Mouse (Mus musculus): ENCODE measurements around the gene Gigyf2.

The Gigyf2 gene

DNA sequence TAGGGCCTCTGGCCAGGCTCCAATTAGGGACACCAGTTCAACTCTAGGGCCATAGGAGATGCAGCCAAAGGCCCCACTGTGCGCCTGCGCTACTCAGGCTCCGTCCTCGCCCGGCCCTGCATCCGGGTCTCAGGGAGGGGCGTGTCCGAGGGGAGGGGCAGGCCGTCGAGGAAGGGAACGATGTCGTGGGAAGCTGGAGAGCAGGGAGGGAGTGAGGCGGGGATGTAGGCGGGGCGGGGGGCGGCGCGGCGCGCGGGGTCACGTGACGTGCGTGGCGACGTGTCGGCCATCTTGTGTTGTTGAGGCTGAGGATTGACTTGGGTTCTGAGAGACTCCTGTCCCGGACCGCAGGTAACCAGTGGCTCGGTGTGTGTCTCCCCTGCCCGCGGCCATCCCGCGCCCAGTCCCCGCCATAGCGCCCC lies at the start of gene Gigyf2:
TSS of gene Gigyf2 (plus strand) at position 257 of the 422 bp plus-strand sequence.
- peak; percentile 100 for DNase-seq (ENCODE audit: extremely low spot score, low spot score)

DNA sequence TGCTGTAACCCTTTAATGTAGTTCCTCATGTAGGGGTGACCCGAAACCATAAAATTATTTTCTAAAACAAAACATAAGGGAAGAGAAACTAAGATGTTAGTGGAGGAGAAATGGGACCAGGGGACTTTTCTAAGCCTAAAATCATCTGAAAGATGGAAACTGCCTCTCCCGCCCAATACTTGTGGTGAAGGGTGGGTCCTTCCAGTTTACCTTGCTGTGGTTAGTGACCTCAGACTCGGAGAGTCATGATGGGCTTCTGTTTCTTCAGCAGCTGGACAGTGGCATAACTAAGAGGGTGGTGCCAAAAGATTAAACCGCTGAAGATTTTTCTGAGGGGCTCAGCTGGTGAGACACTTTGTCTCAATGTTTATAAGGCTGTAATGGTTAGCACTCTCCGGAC lies 46.5 kb upstream of the Gigyf2 start:
- no peak for DNase-seq (ENCODE audit: extremely low spot score, low spot score)

DNA sequence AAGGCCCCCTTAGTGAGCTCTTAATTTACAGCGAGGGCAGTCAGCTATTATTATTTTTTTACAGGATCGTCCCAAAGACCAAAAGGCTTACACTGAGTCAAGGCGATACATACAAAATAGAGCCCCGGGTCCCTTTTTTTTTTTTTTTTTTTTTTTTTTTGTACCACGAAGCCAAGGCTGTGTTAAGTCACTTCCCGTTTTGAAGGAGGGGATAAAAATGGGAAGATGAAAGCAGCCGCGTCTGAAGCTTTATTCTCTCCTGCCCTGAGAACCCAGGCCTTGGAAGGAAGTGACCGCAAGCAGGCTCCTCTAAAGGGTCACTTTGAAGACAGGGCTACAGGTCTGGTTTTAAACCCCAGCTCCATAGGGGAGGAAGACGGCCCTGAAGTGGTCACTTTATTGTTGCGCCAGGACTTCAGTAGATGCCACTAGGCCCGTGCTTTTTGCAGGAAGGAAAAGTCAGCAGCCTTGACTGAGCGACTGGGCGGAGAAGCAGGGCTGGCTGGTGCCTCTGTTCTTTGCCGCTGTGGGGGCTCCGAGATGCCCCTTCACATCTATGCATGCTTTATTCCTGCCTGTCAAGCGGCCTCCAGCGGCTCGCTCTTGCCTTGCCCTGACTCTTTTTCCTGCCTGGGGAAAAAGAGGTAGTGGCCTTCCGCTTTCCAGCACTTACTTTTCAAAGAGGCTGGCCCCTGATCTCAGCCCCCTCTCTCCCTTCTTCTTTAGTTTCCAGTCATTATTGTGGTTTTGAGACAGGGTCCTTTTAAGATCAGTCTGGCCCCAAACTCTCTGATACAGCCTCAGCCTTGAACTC lies 45.0 kb upstream of the Gigyf2 start:
- peak; percentile 29 for DNase-seq (ENCODE audit: extremely low spot score, low spot score)

DNA sequence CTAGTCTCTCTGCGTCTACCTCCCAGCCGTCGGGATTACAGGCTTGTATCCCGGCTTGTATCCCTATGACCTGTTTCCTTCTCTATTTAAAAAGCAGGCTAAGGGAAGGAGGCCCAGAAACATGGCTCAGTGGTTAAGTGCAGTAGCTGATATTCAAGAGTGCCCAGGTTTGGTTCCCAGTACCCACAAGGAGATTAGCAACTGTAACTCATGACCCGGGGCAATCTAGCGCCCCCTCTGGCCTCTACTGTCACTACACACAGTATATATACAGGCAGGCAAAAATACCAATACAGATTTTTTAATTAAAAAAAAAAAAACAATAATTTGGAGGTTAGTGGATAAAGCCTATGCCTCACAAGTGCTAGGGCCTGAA lies 44.4 kb upstream of the Gigyf2 start:
- no peak for DNase-seq (ENCODE audit: extremely low spot score, low spot score)

DNA sequence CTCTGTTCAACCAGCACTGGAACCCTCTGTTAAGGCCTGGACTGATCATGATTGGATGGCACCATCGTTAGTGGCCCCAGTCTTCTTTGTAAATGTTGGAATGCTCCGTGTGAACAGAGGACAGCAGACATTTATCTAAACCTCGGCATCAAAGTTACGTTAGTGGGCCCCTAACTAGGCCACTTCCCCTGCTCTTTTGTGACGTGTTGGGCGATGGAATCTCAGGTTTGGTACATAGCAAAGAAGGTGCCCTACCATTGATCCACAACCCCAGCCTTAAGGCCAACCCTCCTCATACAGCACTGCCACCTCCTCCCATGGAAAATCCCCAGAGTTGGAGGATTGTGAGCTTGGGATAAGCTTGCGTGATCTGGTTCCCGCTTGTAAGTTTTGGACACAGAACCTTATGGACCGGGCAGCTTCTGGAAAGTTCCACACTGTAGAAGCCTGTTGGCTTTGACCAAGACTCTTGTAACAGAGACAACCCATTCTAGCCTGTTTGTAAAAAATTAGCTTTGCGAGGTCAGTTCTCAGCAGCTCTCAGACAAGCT lies 43.3 kb upstream of the Gigyf2 start:
- DNase-seq (ENCODE audit: extremely low spot score, low spot score), result no peak

DNA sequence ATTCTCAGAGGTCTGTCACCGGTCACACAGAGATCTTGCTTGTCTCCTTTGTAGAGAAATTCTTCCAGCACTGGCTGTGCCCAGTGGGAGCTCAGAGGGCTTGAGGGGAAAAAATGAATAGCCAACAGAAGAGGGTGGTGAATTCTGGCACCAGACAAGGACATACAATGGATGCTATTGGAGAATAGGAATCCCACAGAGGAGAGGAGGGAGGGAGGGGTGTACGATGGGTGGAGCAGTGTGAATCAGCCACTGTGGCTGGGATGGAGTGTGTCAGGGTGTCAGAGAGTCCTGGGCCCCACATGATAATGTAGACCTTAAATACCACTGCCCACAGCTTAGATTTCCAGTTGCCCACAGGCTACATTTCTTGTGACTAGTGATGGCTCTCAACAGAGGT lies 39.7 kb upstream of the Gigyf2 start:
- no peak for DNase-seq (ENCODE audit: extremely low spot score, low spot score)

DNA sequence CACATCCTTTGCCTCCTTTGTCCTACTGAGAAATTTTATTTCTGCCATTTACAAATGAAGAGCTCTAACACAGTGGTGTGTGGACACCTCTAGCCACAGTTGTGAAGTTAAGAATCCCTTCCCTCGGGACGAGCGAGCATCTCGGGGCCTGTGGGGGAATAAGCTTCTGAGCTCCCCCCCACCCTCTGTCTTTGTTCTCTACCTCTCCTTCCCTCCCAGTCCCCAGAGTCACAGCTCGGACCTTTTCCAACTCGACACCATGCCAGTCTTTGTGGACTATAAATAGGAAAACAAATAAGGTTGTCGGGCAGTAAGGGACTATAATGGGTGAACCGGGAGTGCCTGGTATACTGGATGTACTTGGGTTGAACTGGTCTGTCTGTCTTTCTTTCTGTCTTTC lies 35.4 kb upstream of the Gigyf2 start:
- DNase-seq (ENCODE audit: extremely low spot score, low spot score), result no peak

DNA sequence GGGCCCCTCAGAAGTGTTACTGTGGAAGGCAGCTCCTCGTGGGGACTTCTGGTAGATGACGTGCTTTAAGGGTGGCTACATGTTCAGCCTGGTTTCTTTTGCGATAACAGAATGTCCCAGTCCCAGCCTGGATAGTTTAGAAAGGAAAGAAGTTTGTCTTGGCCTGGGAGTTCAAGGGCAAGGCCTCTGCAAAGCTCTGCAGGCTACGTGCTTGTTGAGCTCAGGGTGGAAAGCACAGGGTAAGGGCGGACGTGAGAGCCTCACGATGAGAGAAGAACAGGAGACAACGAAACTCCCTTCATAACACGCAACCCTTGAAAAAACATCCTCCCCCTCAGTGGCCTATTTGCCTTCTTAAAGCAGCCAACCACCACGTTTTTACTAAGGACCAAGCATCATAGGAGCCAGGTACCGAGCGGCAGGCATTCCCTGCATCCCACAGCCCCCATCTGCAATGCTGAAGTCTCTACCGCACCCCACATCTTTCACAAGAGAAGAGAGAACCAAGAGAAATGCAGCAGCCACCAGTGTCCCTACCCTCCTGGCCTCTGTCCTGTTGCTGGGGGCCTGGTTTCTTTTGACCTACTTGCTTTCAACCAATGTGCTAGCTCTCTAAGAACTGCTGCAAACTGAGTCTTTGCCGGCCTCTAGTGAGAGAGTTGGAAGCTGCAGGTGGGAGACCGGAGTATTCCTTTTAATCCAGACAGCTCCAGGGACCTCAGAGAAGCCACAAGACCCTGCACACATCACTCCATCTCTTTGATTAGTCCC lies 34.2 kb upstream of the Gigyf2 start:
- DNase-seq (ENCODE audit: extremely low spot score, low spot score), result peak; percentile 25

DNA sequence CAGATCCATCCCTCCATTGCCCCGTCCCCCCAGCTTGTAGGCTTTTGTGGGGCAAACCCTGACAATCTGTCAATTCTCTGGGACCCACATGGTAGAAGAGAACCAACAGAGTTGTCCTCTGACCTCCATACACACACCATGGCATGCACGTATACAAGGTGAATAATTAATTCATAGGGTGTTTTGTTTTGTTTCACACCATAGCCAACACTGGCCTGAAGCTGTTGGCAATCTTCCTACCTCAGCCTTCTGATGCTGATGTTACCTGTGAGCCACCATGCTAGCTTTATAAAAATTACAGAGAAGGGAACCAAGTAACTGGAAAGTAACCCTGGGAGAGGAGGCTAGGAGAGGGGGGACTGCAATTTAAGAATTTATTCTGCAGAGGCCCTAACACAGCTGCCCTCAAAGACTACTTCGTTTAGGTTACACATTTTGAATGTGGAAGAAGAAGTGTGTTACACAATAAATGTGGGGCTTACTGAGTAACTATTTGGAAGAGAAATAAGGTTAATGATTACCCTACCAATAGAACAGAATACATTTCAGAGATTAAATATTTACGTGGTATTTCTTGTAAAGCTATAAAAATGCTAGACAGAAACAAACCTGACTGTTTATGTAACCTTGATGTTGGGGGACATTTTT lies 32.6 kb upstream of the Gigyf2 start:
- DNase-seq (ENCODE audit: extremely low spot score, low spot score), result no peak

DNA sequence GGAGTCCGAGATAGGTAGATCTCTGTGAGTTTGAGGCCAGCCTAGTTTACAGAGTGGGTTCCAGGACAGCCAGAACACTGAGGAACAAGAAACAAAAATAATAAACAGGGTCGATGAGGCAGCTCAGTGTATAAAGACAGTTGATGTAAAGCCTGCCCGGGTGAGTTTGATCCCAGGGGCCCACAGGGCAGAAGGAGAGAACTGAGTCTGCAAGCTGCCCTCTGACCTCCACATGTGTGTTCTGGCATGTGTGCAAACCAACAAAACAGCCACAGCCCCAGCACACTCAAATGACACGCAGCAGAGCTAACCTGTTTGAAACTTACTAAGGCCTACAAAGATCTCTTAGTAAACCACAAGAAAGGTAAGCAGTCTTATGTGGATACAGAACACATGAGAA lies 31.8 kb upstream of the Gigyf2 start:
- no peak for DNase-seq (ENCODE audit: extremely low spot score, low spot score)

DNA sequence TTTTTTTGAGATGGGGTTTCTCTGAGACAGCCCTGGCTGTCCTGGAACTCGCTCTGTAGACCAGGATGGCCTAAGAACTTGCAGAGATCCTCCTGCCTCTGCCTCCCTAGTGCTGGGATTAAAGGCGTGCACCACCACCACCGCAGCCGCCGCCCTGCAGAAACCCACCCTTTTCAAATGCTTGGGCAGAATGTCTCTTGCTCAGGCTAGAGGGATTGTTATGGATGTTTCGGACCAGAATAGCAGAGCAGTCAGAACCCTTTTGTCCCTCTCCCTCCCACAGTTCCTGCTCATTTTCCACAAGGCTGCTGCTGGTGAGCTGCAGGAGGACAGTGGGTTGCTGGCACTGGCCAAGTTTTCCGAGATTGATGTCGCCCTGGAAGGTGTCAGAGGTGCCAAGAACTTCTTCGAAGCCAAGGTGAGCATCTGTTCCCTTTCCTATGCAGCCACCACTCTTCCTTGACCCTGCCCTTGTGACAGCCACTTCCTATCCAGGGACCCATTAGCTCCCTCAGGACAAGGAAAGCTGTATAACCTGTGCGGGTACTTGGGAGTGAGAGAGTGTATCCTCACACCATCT lies 29.4 kb upstream of the Gigyf2 start:
- no peak for DNase-seq (ENCODE audit: extremely low spot score, low spot score)

DNA sequence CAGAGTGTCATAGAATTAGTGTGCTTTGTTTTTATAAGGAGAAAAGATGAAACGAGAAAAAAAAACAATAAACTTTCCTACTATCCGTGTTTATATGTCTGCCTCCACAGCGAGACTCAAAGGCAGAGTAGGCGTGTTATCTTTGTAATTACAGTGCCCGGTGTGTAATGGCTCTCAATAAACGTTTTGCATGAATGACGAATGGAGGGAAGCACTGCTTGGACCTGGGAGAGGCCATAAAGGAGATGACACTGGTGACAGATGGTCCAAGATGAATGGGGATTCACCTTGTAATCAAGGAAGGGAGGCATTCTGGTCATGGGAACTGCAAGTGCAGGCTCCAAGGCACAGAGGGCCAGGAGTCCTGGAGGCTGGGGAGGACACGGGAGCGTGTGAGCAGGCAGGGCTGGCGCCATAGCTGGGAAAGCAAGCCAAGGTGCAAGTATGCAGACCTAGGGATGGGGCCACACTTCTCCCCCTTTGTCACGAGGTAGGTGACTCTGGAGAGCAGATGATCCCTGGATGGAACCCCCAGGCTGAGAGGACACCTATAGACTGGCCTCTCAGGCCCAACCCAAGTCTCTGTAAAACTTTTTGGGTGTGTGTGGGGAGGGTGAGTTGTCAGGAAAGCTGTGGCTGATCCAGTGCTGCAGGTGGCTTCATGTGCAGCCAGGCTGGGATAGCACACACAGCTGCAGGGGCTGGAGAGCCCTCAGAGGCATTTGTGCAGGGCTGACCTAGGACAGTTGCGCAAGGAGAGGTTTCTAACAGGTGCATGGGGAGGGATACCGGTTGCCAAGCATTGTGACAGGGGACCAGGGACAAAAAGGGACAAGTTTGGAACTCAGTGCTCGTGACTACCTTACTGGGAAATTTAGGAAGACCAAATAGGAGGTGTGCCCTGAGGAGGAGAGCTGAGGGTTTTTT lies 26.2 kb upstream of the Gigyf2 start:
- DNase-seq (ENCODE audit: extremely low spot score, low spot score), result no peak

DNA sequence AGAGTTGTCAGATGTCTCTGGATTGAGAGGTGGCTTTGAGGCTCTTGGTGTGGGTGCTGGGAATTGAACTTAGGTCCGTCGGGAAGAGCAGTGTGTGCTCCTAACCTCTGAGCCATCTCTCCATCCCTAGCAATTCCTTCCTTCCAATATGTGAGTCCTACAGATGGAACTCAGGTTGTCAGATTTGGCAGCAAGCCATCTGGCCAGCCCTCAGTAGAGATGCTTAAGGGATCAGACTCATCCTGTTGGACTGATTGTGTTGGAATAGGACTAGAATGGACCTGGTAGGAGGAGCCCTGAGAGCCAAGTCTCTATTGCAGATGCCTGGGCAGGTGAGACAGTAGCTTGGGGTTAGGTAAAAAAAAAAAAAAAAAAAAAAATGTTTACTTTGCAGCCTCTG lies 24.8 kb upstream of the Gigyf2 start:
- no peak for DNase-seq (ENCODE audit: extremely low spot score, low spot score)

DNA sequence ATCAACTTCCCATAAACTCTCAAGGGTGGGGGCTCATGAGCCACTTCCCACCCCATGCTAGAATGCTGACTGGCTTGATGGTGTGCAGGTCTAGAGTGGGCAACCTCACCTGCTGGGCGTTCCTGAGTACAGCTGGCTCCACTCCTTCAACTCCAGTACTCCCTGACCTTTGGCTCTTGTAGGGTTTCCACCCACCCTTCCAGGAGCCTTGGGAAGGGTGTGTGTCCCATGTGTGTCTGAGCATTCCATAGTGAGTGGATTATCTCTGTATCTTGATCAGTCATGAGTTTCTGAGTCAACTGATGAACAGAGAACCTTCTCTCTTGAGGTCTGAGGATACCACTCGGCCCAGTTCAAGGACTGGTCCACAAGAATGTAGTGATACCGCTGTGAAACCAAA lies 17.8 kb upstream of the Gigyf2 start:
- DNase-seq (ENCODE audit: extremely low spot score, low spot score), result no peak

DNA sequence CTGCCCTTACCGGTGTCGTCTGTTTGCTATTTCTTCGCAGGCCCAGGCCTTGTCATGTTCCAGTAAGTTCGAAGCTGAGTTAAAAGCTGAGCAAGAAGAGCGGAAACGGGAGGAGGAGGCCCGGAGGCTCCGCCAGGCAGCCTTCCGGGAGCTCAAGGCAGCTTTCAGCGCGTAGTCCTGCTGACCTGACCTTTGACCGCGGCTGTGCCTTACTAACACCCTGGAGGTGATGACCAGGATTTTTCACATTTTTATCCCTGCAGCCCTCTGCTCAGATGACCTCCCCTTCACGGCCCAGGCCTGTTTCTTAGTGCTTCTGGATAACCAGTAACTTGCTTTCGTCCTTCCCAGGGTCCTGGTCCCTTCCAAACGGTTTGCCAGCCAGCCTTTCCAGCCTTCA lies 17.2 kb upstream of the Gigyf2 start:
- DNase-seq (ENCODE audit: extremely low spot score, low spot score), result no peak

DNA sequence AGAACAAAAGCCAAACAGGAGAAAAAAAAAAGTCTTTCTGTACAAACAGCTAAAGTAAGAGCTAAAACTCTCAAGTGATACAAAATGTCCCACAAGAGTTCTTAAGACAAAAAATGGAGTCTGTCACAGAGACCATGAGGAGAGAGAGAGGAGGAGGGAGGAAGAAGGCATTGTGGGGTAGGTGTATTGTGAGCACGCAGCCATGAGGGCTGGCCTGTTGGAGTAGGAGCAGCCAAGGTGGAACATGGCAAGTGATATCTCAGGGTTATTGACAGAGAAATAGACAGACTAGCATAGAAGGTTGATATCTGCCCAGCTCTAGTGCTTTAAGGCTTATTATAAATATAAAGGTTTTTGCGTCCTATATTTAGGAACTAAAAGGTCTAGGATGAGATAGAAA lies 14.1 kb upstream of the Gigyf2 start:
- no peak for DNase-seq (ENCODE audit: extremely low spot score, low spot score)

DNA sequence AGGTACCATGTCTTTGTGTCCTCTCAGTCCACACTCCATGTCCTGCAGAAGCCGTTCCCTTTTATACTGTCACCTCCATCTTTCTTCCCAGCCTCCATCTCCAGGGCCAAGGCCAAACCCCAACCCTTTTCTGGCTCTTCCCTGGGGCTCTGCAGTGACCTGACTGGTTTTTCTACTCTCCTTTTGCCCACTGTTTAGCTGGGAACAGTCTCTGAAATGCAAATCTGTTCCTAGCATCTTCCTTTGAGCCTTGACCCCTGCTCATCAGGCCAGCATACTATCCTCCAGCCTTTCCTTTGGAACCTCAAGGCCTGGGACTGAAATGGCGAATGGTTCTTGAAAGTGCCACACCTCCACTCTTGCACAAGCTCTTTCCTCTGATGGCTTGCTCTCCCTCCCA lies 13.7 kb upstream of the Gigyf2 start:
- no peak for DNase-seq (ENCODE audit: extremely low spot score, low spot score)

DNA sequence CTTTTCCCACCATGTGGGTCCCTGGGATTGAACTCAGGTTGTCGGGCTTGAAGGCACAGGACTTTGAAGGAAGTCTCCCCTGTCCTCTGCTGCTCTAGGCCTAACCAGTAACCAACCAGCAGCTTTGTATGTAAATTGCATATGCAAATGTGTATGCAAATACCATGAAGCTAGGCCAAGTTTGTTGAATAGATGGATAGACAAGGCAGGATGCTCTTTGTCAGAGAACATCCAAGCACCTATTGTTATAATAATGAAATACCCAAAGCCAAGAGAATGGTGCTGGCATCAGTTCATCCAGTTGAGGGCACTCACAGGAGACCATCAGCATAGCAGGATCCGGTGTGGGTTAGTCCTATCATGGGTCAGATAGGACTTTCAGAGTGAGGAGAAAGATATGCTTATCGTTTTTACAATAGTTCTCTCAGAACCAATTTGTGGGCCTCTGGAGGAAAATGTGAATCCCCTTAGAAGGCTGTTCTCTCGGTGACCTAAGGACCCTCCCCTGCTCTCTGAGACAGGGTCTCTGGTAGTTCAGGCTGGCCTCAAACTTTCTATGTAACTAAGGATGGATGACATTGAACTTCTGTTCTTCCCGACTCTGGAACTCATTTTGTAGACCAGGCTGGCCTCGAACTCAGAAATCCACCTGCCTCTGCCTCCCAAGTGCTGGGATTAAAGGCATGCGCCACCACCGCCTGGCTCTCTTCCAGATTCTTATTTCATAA lies 12.8 kb upstream of the Gigyf2 start:
- no peak for DNase-seq (ENCODE audit: extremely low spot score, low spot score)

DNA sequence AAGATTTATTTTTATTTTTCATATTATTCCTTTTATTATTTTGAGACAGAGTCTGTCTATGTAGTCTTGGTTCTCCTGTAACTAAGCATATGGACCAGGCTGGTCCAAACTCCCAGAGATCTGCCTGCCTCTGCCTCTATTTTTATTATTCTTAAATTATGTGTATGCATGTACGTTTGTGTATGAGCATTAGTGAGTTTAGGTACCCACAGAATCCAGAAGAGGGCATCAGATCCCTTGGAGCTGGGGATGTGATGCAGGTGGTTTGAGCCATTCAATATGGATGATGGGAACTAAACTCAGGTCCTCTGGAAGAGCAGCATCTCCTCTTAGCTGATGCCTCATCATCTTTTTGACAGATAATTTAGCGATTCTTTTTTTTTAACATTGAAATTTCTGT lies 11.4 kb upstream of the Gigyf2 start:
- DNase-seq (ENCODE audit: extremely low spot score, low spot score), result no peak

DNA sequence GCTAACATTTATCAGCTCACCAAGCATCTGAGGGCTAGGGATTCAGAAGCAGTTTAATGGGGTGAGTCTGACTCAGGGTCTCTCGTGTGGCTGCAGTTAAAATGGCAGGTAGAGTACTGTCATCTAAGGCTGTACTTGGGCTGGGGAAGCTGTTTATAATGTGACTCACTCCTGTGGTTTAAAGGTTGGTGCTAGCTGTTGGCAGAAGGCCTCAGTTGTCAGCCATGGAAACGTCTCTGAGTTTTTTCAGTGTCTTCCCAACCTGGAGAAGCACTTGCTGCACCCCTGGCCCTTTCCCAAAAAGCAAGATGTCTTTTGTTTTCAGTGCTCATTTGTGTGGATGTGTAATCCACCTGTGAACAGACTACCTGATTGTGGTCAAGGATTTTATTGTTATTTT lies 10.9 kb upstream of the Gigyf2 start:
- DNase-seq (ENCODE audit: extremely low spot score, low spot score), result no peak
